Mouse (Mus musculus): ENCODE data around the gene Dtx3. TPM values are rescaled to one million over a fixed set of nuclear protein-coding genes. Genes with fewer than 3 reads are reported as not detected.

Gene Dtx3
- total RNA-seq, 1 experiment: 29.5 TPM

DNA sequence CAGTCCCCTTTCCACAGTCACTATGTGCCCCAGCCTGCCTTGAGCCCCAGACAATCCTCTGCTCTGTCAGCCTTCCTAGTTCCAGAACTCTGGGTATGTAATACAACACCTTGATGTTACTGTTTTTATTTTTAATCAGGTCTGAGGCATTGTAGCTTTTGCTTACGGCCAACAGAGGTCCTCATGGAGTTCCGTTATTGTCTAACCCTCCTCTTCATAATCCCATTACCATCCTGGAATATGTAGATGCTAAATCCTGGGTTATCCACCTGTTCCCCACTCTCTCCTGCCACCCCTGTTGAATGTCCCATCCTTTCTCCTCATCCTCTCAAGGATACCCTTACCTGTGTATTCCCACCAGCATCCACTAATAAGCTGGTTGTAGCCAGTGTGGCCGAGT, 19.3 kb downstream of the Dtx3 start:
- H3K27ac ChIP-seq (ENCODE audit: insufficient read depth, low read depth, low read length, poor library complexity, severe bottlenecking): no peak overlapping the region
- peak overlapping the region; percentile 42 to 62; a peak in 2 of 4 replicates for H3K4me3 ChIP-seq (ENCODE audit: insufficient read depth in 1 of 2, low read depth in 1 of 2, low read length in 2 of 2, poor library complexity in 1 of 2, severe bottlenecking in 1 of 2)
- H3K9me3 ChIP-seq (ENCODE audit: control insufficient read depth, insufficient read depth, low read depth, low read length): no peaks in the 10 kb centered on the region
- in situ Hi-C loops (cut with MboI; ENCODE audit: low sequenced_read_pairs in 2 of 2, unreplicated experiment in 2 of 2): no loop called here
- TF ChIP-seq MAFK (IDR thresholded peaks at IDR 0.05; ENCODE audit: insufficient read depth, low read depth, low read length) (no peak), ZNF384 (IDR thresholded peaks at IDR 0.05; ENCODE audit: low read depth, low read length) (no peak), HCFC1 (IDR thresholded peaks at IDR 0.05; ENCODE audit: borderline replicate concordance, insufficient read depth, low read length) (no peak), CHD2 (IDR thresholded peaks at IDR 0.05; ENCODE audit: low read depth, low read length) (no peak), ZC3H11A (IDR thresholded peaks at IDR 0.05; ENCODE audit: borderline replicate concordance, low read depth, low read length) (no peak)
- no peaks in the 10 kb centered on the region for H3K36me3 ChIP-seq (ENCODE audit: control insufficient read depth, insufficient read depth, low read length, poor library complexity, severe bottlenecking)
- DNase-seq (ENCODE audit: low read depth, low spot score): no peak
- H3K4me1 ChIP-seq (ENCODE audit: control insufficient read depth in 2 of 2, insufficient read depth in 2 of 2, low read length in 2 of 2, poor library complexity in 1 of 2): peaks cover 8 to 23% of the 10 kb centered on the region in 2 experiments
- H3K9ac ChIP-seq (ENCODE audit: insufficient read depth, low read depth, low read length, poor library complexity, severe bottlenecking): no peak overlapping the region

GRCm38 (mm10) chr10:127174170-127174569, 21.4 kb downstream of the Dtx3 start:
- H3K36me3 ChIP-seq (ENCODE audit: control insufficient read depth, insufficient read depth, low read length, poor library complexity, severe bottlenecking): no peaks in the 10 kb centered on the region
- H3K9me3 ChIP-seq (ENCODE audit: control insufficient read depth, insufficient read depth, low read depth, low read length): no peaks in the 10 kb centered on the region
- H3K9ac ChIP-seq (ENCODE audit: insufficient read depth, low read depth, low read length, poor library complexity, severe bottlenecking): no peak overlapping the region
- peaks cover 9 to 21% of the 10 kb centered on the region in 2 experiments for H3K4me1 ChIP-seq (ENCODE audit: control insufficient read depth in 2 of 2, insufficient read depth in 2 of 2, low read length in 2 of 2, poor library complexity in 1 of 2)
- in situ Hi-C loops (cut with MboI; ENCODE audit: low sequenced_read_pairs in 2 of 2, unreplicated experiment in 2 of 2): no loop called here
- DNase-seq (ENCODE audit: low read depth, low spot score): no peak
- H3K4me3 ChIP-seq (ENCODE audit: insufficient read depth in 1 of 2, low read depth in 1 of 2, low read length in 2 of 2, poor library complexity in 1 of 2, severe bottlenecking in 1 of 2): no peak overlapping the region
- no peak overlapping the region for H3K27ac ChIP-seq (ENCODE audit: insufficient read depth, low read depth, low read length, poor library complexity, severe bottlenecking)
- TF ChIP-seq ZC3H11A (IDR thresholded peaks at IDR 0.05; ENCODE audit: borderline replicate concordance, low read depth, low read length): no peak
- no peak for TF ChIP-seq MAFK (IDR thresholded peaks at IDR 0.05; ENCODE audit: insufficient read depth, low read depth, low read length)

GRCm38 (mm10) chr10:127173148-127174065, 22.1 kb downstream of the Dtx3 start:
- Histone ChIP-seq H3K27ac (ENCODE audit: insufficient read depth, low read depth, low read length, poor library complexity, severe bottlenecking) (no peak overlapping the region), H3K9ac (ENCODE audit: insufficient read depth, low read depth, low read length, poor library complexity, severe bottlenecking) (no peak overlapping the region), H3K36me3 (ENCODE audit: control insufficient read depth, insufficient read depth, low read length, poor library complexity, severe bottlenecking) (no peaks in the 10 kb centered on the region), H3K9me3 (ENCODE audit: control insufficient read depth, insufficient read depth, low read depth, low read length) (no peaks in the 10 kb centered on the region), H3K4me3 (ENCODE audit: insufficient read depth in 1 of 2, low read depth in 1 of 2, low read length in 2 of 2, poor library complexity in 1 of 2, severe bottlenecking in 1 of 2) (no peak overlapping the region), H3K4me1 (ENCODE audit: control insufficient read depth in 2 of 2, insufficient read depth in 2 of 2, low read length in 2 of 2, poor library complexity in 1 of 2) (peaks cover 9 to 21% of the 10 kb centered on the region in 2 experiments)
- in situ Hi-C loops (cut with MboI; ENCODE audit: low sequenced_read_pairs in 2 of 2, unreplicated experiment in 2 of 2): no loop called here
- TF ChIP-seq ZC3H11A (IDR thresholded peaks at IDR 0.05; ENCODE audit: borderline replicate concordance, low read depth, low read length) (no peak), MAFK (IDR thresholded peaks at IDR 0.05; ENCODE audit: insufficient read depth, low read depth, low read length) (no peak), HCFC1 (IDR thresholded peaks at IDR 0.05; ENCODE audit: borderline replicate concordance, insufficient read depth, low read length) (no peak)
- DNase-seq (ENCODE audit: low read depth, low spot score): no peak

- Histone ChIP-seq H3K27ac (ENCODE audit: insufficient read depth, low read depth, low read length, poor library complexity, severe bottlenecking) (no peak overlapping the region), H3K36me3 (ENCODE audit: control insufficient read depth, insufficient read depth, low read length, poor library complexity, severe bottlenecking) (no peaks in the 10 kb centered on the region), H3K9me3 (ENCODE audit: control insufficient read depth, insufficient read depth, low read depth, low read length) (no peaks in the 10 kb centered on the region), H3K9ac (ENCODE audit: insufficient read depth, low read depth, low read length, poor library complexity, severe bottlenecking) (no peak overlapping the region), H3K4me3 (ENCODE audit: insufficient read depth in 1 of 2, low read depth in 1 of 2, low read length in 2 of 2, poor library complexity in 1 of 2, severe bottlenecking in 1 of 2) (no peak overlapping the region), H3K4me1 (ENCODE audit: control insufficient read depth in 2 of 2, insufficient read depth in 2 of 2, low read length in 2 of 2, poor library complexity in 1 of 2) (peaks cover 9 to 15% of the 10 kb centered on the region in 2 experiments)
- in situ Hi-C loops (cut with MboI; ENCODE audit: low sequenced_read_pairs in 2 of 2, unreplicated experiment in 2 of 2): no loop called here
- no peak for DNase-seq (ENCODE audit: low read depth, low spot score)
- TF ChIP-seq CHD2 (IDR thresholded peaks at IDR 0.05; ENCODE audit: low read depth, low read length): no peak
- no peak for TF ChIP-seq HCFC1 (IDR thresholded peaks at IDR 0.05; ENCODE audit: borderline replicate concordance, insufficient read depth, low read length)
- TF ChIP-seq ZNF384 (IDR thresholded peaks at IDR 0.05; ENCODE audit: low read depth, low read length): no peak
- TF ChIP-seq MAFK (IDR thresholded peaks at IDR 0.05; ENCODE audit: insufficient read depth, low read depth, low read length): no peak
- TF ChIP-seq ZC3H11A (IDR thresholded peaks at IDR 0.05; ENCODE audit: borderline replicate concordance, low read depth, low read length): no peak
Observed at GRCm38 (mm10) chr10:127171631-127172200, 23.8 kb downstream of the Dtx3 start.

Measured in ES-E14 (cell line).